In the genomic region with DNA sequence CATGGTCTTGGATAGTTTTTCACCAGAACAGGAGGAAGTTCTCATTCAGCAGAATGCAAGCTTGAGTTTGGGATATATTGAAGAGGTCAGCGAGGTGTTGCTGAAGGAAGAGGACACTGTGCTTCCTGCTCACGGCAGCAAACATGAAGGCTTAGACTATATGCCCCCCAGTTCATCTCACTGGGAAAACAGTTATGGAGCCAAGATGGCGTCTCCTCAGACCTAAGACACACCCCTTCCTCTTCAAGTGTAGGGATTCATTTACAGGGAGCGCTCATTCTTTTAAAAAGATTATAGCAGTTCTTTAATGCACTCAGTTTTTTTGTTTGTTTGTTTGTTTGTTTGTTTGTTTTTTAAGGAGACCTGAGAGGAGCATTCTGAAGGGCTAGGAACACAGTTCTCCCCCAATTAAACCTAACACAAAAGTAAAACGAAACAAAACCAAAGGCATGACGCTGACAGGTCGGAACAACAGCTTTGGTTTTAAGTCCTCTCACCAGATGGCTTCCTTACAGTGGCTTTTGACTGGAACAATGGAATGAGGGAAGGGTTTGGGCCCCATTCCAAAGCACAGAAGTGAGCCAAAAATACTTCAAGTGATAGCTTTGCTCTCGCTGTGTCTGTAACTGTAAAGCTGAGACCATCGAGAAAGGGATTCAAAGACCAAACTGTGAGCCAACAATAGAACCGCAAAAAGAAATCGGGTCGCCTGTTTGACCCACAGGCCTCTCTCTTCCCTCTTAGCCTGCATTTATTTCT, we compare ENCODE assay signal across 7 mouse cellular contexts.
DNase-seq lines count a peak whose midpoint lies in the region; ATAC-seq and TF ChIP-seq lines count a peak whose summit lies in the region.

No protein-coding gene starts in this region.

- peak overlapping the region; percentile 3; the same call in 1 of the 2 replicates for H3K27ac ChIP-seq in kidney, embryonic 14.5 days (ENCODE audit: low read depth, low read length)
- no peak overlapping the region for H3K27ac ChIP-seq in hindbrain, postnatal 0 days

- H3K27me3 ChIP-seq in kidney, embryonic 14.5 days (ENCODE audit: control insufficient read depth, insufficient read depth, low read length): no peaks in the 10 kb centered on the region
- no peaks in the 10 kb centered on the region for H3K27me3 ChIP-seq in hindbrain, postnatal 0 days (ENCODE audit: insufficient read depth, low read length)

- DNase-seq in kidney, adult 8-10 months: no peak
- DNase-seq in 3T3-L1 (ENCODE audit: low read depth, low spot score): peak; percentile 16
- peak; percentile 94 for DNase-seq in brain, embryonic 14.5 days (ENCODE audit: low read depth)
- DNase-seq in hindbrain, postnatal 0 days (ENCODE audit: low spot score): peak; percentile 77
- DNase-seq in yolk sac, embryonic 10.5 days (ENCODE audit: low spot score): no peak
- no peak for DNase-seq in adrenal gland, adult 8-10 months

- no peak overlapping the region for H3K4me2 ChIP-seq in kidney, embryonic 14.5 days (replicated peaks; ENCODE audit: low read depth, low read length)
- H3K4me2 ChIP-seq in hindbrain, postnatal 0 days (ENCODE audit: low read depth, low read length): 0 out of 2 replicates have a peak overlapping the region, but pooled peaks have one; percentile 10

- no peak overlapping the region for H3K4me3 ChIP-seq in kidney, embryonic 14.5 days (ENCODE audit: low read length)
- H3K4me3 ChIP-seq in hindbrain, postnatal 0 days (ENCODE audit: low read length): no peak overlapping the region

- H3K9me3 ChIP-seq in kidney, embryonic 14.5 days (ENCODE audit: control insufficient read depth, low read length): no peaks in the 10 kb centered on the region
- H3K9me3 ChIP-seq in hindbrain, postnatal 0 days (ENCODE audit: low read length): no peaks in the 10 kb centered on the region

- no peak for TF ChIP-seq POLR2A in brain, embryonic 14.5 days (IDR thresholded peaks at IDR 0.05; ENCODE audit: borderline replicate concordance, extremely low read depth, insufficient read depth, insufficient read length, poor library complexity, severe bottlenecking)

- no peaks in the 10 kb centered on the region for H3K36me3 ChIP-seq in kidney, embryonic 14.5 days (ENCODE audit: control insufficient read depth, insufficient read depth, low read length)
- no peaks in the 10 kb centered on the region for H3K36me3 ChIP-seq in hindbrain, postnatal 0 days (ENCODE audit: insufficient read depth, low read length)

- WGBS in kidney, embryonic 14.5 days: 70% methylated on average over 12 of the region's 12 CpGs
- 39% methylated on average over 12 of the region's 12 CpGs for WGBS in hindbrain, postnatal 0 days

- no peaks in the 10 kb centered on the region for H3K4me1 ChIP-seq in kidney, embryonic 14.5 days (ENCODE audit: control insufficient read depth, insufficient read depth, low read length)
- 0 out of 2 replicates have a peak, but pooled peaks cover 4% of the 10 kb centered on the region for H3K4me1 ChIP-seq in hindbrain, postnatal 0 days (ENCODE audit: insufficient read depth, low read length)

- no peak for ATAC-seq in kidney, embryonic 14.5 days (ENCODE audit: low FRiP score, low TSS enrichment)
- peak; percentile 50 for ATAC-seq in hindbrain, postnatal 0 days

- no peak for TF ChIP-seq CTCF in brain, embryonic 14.5 days (IDR thresholded peaks at IDR 0.05; ENCODE audit: borderline replicate concordance, extremely low read depth, insufficient read depth, insufficient read length)
- no peak for TF ChIP-seq CTCF in hindbrain, postnatal 0 days (IDR thresholded peaks at IDR 0.05; ENCODE audit: low read depth)

- H3K9ac ChIP-seq in kidney, embryonic 14.5 days (ENCODE audit: low read depth, low read length): no peak overlapping the region
- H3K9ac ChIP-seq in hindbrain, postnatal 0 days (replicated peaks; ENCODE audit: low read length): no peak overlapping the region

Comparison
In these comparisons a context has a peak if more than half of its experiments do, and no peak if none do; other contexts are left out.
1. DNase-seq: peak in 3T3-L1 (single experiment), brain, embryonic 14.5 days (single experiment) and hindbrain, postnatal 0 days (single experiment); none in kidney, adult 8-10 months (0 of 2), yolk sac, embryonic 10.5 days (single experiment) and adrenal gland, adult 8-10 months (single experiment).